Mouse (Mus musculus): ENCODE measurements around the gene Trappc3.

DNA sequence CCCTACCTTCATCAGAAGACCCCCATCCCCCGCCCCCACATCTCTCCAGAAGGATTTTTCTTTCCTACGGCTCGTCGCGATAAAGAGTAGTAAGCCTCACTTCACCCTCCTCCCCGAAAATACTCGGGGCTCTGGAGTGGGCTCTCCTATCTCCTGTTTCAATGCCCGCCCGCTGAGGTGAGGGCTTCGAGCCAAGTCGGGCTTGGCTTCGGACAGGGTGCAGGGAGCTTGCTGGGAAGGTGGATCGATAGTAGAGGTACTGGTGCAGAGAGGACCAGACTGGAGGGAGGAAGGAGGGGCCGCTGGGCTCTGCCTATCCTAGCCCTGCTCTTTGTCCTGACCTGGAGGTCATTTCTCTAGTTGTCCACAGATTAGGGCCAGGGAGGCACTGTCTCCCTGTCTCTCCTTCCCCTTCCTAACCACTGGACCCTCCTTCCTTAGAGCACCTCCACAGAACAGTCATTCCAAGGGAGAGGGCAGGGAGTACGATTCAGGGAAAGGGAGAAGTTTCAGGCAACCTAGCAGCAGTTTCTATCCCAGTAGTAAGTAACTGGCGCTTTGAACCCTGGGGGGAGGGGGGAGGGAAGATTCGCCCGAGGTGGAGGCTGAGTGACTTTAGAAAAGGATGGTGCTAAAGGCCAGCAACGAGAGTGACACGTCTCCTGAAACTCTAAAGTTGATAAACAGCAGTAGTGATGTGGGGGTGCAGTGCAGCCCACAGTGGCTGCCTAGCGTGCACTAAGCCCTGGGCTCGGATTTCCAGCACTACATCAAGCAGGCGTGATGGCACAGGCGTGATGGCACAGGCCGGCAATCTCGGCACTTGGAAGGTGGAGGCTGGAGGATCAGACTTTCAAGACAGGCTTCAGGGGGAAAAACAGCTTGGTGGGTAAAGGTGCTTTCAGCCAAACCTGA lies 4.9 kb upstream of the Trappc3 start:
- no peak for TF ChIP-seq CTCF (IDR thresholded peaks at IDR 0.05; ENCODE audit: low read depth, low read length)
- TF ChIP-seq TAL1 (conservative IDR thresholded peaks at IDR 0.05; ENCODE audit: low read depth, low read length): no peak
- no peak for TF ChIP-seq GATA1 (IDR thresholded peaks at IDR 0.05; ENCODE audit: borderline replicate concordance, low read length)
- TF ChIP-seq GATA2 (IDR thresholded peaks at IDR 0.05; ENCODE audit: borderline replicate concordance, low read depth, low read length): no peak

Measured in G1E (cell line).